Mouse (Mus musculus) heart, embryonic 15.5 days (tissue): Measurements from ENCODE around the gene Enpp7. TPM values are rescaled to one million over a fixed set of nuclear protein-coding genes. Genes with fewer than 3 reads are reported as not detected.
A peak's percentile ranks its signal among the peaks of the same experiment; 100 is the strongest.

Experiments
- ATAC-seq: fragments of 200-750 bp; cut with Nextera tagmentation; replicated peaks from 2 replicates; pipeline ENCODE4 v1.8.0; 2017; ENCODE audit warnings: low read depth, moderate TSS enrichment; ENCODE audit not compliant: insufficient number of reproducible peaks, insufficient read depth, low FRiP score
- H3K27ac ChIP-seq: fragments of 300-500 bp; sonication (generic); 2 replicates; pipeline ENCODE4 v1.5.1; 2015; ENCODE audit warnings: mild to moderate bottlenecking, inconsistent platforms
- H3K27me3 ChIP-seq: fragments of 300-500 bp; sonication (generic); 2 replicates; pipeline ENCODE4 v1.6.1; 2015; ENCODE audit warnings: inconsistent platforms
- H3K36me3 ChIP-seq: fragments of 300-500 bp; sonication (generic); 2 replicates; pipeline ENCODE4 v1.6.1; 2015; ENCODE audit warnings: mild to moderate bottlenecking, inconsistent platforms
- H3K4me1 ChIP-seq: fragments of 300-500 bp; sonication (generic); replicated peaks from 2 replicates; pipeline ENCODE4 v1.6.1; 2015; ENCODE audit warnings: inconsistent platforms
- H3K4me2 ChIP-seq: fragments of 300-500 bp; sonication (generic); 2 replicates; pipeline ENCODE4 v1.6.1; 2015; ENCODE audit warnings: inconsistent platforms, mild to moderate bottlenecking, moderate library complexity
- H3K4me3 ChIP-seq: fragments of 300-500 bp; sonication (generic); 2 replicates; pipeline ENCODE4 v1.5.1; 2015; ENCODE audit warnings: mild to moderate bottlenecking, inconsistent platforms
- H3K9ac ChIP-seq: fragments of 300-500 bp; sonication (generic); 2 replicates; pipeline ENCODE4 v1.6.1; 2015; ENCODE audit warnings: mild to moderate bottlenecking, inconsistent platforms
- H3K9me3 ChIP-seq: fragments of 300-500 bp; sonication (generic); replicated peaks from 2 replicates; pipeline ENCODE4 v1.6.1; 2016; ENCODE audit warnings: inconsistent platforms
- WGBS: fragments of 180-500 bp; shearing (Covaris S2); methylation state at CpG from one replicate; pipeline ENCODE4 v1.1.7; 2015; ENCODE audit warnings: mixed read lengths; 5-methylcytosine and 5-hydroxymethylcytosine counted together
- polyA plus RNA-seq: library from polyadenylated mRNA; unstranded; fragments of >200 nt; fragmentation: Nextera tagmentation; extraction: Ambion mirVana; gene quantifications from 2 replicates; pipeline ENCODE4 v1.2.1, GENCODE M21; 2015

Enpp7 gene
- polyA plus RNA-seq, 1 experiment from 2014 or later: not detected

DNA sequence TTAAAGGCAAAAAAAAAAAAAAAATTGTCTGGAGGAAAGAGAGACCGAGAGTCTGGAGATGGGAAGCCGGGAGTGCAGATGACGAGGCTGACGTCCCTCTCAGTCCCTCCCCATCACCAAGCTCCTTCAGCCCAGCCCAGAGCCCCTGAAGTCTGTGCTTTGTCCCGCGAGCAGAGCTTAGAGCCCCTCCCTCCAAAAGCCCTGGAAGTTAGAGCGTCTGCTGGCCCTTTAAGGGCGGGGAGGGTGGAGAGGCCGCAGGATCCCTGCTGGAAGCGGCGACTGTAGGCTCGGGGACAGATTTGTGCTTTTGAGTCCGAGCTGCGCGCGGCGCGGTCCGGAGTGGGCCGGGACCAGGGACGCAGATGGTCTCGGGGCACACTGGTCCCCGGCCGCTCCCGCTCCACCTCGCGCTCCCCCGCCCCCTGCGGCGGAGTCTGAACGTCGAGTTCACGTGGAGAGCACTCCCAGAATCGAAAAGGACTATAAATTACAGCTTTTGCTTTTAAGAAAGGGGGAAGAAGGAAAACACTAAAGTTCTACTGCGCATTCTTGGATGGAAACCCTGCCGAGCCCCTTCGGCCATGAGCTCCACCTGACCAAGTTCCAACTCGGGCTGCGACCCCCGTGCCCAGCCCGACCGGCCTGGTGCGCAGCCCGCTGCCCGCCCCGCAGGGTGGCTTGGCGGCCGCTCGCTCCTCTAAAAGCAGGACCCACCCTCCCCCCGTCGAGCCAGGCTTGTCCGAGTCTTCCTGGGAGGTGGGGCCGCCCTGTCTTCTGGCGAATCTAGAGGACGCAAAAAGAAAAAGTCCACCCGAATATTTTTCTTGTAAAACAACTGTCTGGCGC, 49.2 kb downstream of the Enpp7 start:
- peaks cover 69% of the 10 kb centered on the region for H3K27me3 ChIP-seq
- WGBS: 5% methylated on average over 57 of the region's 57 CpGs
- peak overlapping the region; percentile 62 for H3K4me3 ChIP-seq
- H3K4me2 ChIP-seq: peak overlapping the region; percentile 97
- peaks cover 8% of the 10 kb centered on the region for H3K36me3 ChIP-seq
- H3K9ac ChIP-seq: peak overlapping the region; percentile 65
- no peaks in the 10 kb centered on the region for H3K9me3 ChIP-seq
- H3K4me1 ChIP-seq: peaks cover 62% of the 10 kb centered on the region
- ATAC-seq: no peak
- no peak overlapping the region for H3K27ac ChIP-seq

DNA sequence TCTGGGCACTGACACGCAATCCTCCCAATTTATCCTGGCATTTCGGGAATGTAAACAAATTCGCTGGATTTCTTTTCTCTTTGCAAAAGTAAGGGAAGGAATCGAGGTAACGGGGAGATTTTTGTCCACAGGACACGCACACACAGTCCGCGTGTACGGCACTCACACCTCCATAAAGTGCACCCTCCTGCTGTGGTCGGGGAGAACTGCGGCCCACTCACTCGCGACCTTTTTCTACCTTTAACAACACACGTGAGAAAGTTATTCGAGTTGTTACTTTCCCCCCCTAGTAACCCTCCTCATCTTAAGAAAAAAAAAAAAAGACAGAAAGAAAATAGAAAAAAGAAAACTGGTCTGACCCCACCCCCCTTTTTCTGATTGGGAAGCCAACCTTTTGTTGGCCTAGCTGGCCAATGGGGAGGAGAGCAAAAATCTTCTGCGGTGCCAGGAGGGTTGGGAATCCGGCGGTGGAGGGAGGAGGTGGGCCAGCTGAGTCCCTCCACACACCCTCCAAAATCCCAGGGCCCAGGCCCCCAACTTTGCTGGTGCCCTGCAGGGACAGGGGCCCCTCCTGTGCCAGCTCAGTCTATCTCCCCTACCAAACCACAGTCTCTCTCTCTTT, 49.9 kb downstream of the Enpp7 start:
- WGBS: 39% methylated on average over 18 of the region's 18 CpGs
- Histone ChIP-seq H3K4me1 (peaks cover 69% of the 10 kb centered on the region), H3K27me3 (peaks cover 76% of the 10 kb centered on the region), H3K36me3 (peaks cover 8% of the 10 kb centered on the region), H3K4me3 (peak overlapping the region; percentile 62), H3K9ac (peak overlapping the region; percentile 65; the same call in 1 of the 2 replicates), H3K27ac (no peak overlapping the region), H3K4me2 (peak overlapping the region; percentile 97), H3K9me3 (no peaks in the 10 kb centered on the region)
- ATAC-seq: no peak

DNA sequence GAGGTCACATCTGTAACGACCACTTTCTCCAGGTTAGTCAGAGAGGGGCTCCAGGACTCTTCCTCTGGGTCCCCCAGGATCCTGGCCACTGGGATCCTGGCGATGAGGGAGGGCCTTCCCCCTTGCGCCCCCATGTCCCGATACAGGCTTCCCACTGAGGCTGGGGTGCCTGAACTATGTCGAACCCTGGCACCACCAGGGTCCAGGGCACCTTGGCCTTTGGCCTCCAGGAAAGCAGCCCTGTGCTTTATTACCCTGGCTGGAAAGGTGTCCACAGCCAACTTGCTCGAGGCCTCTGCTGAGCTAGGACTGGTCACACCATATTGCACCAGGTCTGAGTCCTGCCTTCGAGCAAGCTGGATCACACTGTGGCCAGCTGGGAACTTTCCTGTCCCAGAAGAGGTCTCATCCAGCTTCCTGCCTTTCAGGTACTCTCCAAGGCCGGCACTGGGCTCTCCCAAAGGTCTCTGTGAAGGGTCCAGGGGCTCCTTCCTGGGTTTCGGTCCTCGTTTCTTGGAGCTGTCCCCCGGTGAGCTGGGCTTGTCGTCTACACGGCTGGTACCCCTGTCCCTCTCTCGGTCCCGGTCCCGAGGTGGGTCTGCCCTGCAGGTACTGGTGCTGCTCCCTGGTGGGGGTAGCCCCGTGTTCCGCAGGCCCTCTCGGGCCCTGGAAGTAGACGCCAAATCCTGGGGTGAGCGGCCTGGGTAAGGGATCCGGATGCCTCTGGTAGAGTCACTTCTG, 50.9 kb downstream of the Enpp7 start:
- Histone ChIP-seq H3K27me3 (peaks cover 76% of the 10 kb centered on the region), H3K9me3 (no peaks in the 10 kb centered on the region), H3K4me1 (peaks cover 72% of the 10 kb centered on the region), H3K9ac (no peak overlapping the region), H3K27ac (no peak overlapping the region), H3K36me3 (peaks cover 8% of the 10 kb centered on the region), H3K4me3 (no peak overlapping the region), H3K4me2 (no peak overlapping the region)
- no peak for ATAC-seq
- 68% methylated on average over 22 of the region's 22 CpGs for WGBS

DNA sequence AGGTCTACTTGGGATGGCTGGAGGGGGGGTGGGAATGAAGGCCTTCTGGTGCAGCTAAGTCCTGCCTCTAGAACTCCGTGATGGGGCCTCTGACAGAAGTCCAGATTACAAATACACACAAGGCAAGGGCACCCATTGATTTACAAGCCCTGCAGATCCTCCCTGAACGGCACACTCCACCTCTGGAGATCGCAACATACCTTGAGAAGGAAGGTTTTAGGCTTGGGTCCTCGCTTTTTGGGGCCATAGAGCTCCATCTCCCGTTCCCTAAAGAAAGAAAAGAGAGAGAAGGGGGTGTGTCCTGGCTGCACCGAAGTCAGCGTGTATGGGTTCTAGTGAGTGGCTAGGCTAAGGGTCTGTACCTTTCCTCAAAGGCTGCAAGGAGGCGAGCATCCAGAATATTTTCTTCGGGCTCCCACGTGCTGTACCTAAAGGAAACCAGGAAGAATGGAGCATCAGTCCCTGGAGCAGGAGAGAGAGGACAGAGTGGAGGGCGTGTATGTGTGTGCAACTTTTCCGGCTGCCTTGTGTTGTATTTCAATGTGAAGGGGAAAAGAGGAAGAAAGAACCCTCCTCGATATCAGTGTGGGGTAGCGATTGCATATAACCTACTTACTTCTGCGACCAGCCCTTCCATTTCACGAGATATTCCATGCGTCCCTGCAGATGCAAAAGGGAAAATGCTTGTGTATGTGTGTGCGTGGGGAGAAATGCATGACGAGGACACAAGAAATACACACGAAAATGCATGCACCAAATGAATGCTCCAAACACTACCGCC, 51.9 kb downstream of the Enpp7 start:
- ATAC-seq: no peak
- no peak overlapping the region for H3K27ac ChIP-seq
- no peaks in the 10 kb centered on the region for H3K9me3 ChIP-seq
- H3K9ac ChIP-seq: peak overlapping the region; percentile 79
- H3K4me1 ChIP-seq: peaks cover 74% of the 10 kb centered on the region
- H3K4me2 ChIP-seq: peak overlapping the region; percentile 69
- H3K36me3 ChIP-seq: peaks cover 8% of the 10 kb centered on the region
- 17% methylated on average over 21 of the region's 21 CpGs for WGBS
- peak overlapping the region; percentile 74 for H3K4me3 ChIP-seq
- peaks cover 77% of the 10 kb centered on the region for H3K27me3 ChIP-seq

DNA sequence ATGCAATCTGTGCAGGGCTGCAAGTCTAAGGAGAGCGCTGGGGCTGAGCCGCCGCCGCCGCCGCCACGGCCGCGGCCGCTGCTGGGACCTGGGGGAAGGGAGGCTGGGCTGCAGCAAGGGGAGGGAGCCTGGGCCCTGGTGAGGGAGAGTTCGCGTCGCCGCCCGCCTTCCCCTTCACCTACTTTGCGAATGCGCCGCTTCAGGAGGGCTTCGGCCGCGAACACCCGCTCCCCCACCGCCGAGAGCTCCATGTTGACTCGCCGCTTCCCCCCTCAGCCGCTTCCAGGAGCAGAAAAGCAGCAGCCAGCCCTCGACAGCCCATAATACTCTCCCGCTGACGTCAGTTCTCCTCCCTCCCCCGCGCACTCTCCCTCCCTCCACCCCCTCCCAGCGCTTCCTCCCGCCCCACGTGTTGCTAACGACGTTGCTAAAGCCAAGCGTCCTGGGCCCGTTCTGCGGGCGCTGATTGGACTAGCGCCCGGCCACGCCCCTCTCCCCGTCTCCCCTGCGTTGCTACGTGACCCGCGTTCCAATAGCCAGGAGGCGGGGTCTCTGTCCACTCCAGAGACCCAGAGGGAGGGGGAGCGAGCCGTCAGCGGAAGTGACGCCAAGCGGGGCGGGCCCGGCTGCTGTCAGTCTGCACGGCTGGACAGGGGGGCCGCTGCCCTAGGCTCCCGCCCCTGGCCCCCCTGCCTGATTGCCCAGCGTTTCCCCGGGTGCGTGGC, 52.8 kb downstream of the Enpp7 start, which contains the start of gene Cbx8:
TSS of gene Cbx8 (minus strand) at position 370 of the 725 bp plus-strand sequence.
- H3K4me3 ChIP-seq: peak within 1 kb of the TSS; percentile 74
- H3K27ac ChIP-seq: peak within 1 kb of the TSS; percentile 90
- peaks cover 8% of the 10 kb centered on the region for H3K36me3 ChIP-seq
- peaks cover 70% of the 10 kb centered on the region for H3K4me1 ChIP-seq
- H3K9ac ChIP-seq: peak within 1 kb of the TSS; percentile 79
- WGBS: under 1% methylated on average over 51 of the region's 63 CpGs
- peaks cover 77% of the 10 kb centered on the region for H3K27me3 ChIP-seq
- H3K9me3 ChIP-seq: no peaks in the 10 kb centered on the region
- peak; percentile 95 for ATAC-seq
- peak within 1 kb of the TSS; percentile 99 for H3K4me2 ChIP-seq

DNA sequence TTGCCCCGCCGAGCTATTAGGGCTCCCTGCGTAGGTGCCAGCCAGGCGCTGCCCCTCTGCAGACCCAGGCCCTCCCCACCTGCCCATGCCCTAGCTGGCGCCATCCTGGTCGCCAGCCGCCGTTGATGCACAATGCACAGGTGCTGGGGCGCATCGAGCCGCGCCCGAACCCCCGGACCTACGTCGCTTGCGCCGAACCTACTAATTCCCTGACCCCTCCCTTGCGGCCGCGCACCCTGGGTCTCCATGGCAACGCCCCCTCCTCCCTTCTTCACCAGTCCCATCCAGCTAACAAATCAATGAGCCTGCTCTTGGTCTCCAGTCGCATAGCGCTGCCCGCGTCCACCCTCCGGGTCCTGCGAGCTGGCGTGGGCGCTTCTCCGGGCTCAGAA, 53.3 kb downstream of the Enpp7 start:
- H3K4me2 ChIP-seq: peak overlapping the region; percentile 99
- peak overlapping the region; percentile 71 for H3K9ac ChIP-seq
- peaks cover 69% of the 10 kb centered on the region for H3K4me1 ChIP-seq
- peaks cover 77% of the 10 kb centered on the region for H3K27me3 ChIP-seq
- no peak; the same call in 1 of the 2 replicates for ATAC-seq
- H3K9me3 ChIP-seq: no peaks in the 10 kb centered on the region
- H3K36me3 ChIP-seq: peaks cover 8% of the 10 kb centered on the region
- WGBS: under 1% methylated on average over 31 of the region's 31 CpGs
- no peak overlapping the region for H3K27ac ChIP-seq
- H3K4me3 ChIP-seq: peak overlapping the region; percentile 74

DNA sequence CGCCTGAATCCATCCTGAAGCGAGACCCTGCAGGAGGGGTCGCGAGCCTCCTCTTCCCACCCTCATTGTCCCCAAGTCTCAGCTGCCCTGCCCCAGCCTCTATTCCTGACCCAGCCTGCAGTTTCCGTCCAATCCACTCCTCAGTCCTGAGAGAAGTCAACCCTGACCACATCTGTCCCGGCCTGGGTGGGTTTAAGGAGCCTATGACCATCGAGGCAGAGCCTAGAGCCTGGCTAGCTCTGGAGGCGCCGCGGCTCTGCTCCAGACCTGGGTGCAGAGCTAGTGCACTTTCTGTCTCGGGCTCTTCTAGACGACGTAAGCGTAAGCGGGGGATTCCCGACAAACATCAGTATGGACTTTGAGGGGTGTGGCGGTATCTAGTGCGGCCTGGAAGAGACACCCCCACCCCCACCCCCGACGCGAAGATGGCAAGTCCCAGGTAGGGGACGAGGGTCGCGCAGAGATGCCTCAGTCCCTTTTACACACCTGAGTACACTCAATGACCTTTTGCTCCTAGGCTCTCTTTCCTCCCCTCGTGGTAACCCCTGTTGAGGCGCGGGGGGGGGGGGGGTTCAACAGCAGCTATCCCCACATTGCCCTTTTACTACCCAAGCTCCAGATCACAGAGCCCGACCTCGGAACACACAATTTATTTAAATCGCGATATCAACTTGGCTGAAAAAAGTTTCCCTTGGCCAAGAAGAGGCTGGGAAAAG, 53.9 kb downstream of the Enpp7 start:
- H3K4me1 ChIP-seq: peaks cover 73% of the 10 kb centered on the region
- ATAC-seq: no peak

More for the DNA sequence above, 53.9 kb downstream of the Enpp7 start:
- peak overlapping the region; percentile 74 for H3K4me3 ChIP-seq
- peaks cover 77% of the 10 kb centered on the region for H3K27me3 ChIP-seq
- H3K4me2 ChIP-seq: peak overlapping the region; percentile 99
- H3K9ac ChIP-seq: peak overlapping the region; percentile 71
- 2% methylated on average over 31 of the region's 31 CpGs for WGBS
- no peaks in the 10 kb centered on the region for H3K9me3 ChIP-seq
- peaks cover 8% of the 10 kb centered on the region for H3K36me3 ChIP-seq
- H3K27ac ChIP-seq: no peak overlapping the region

Other genes starting within 250 kb of the Enpp7 start
- 0.06 and 0.27 TPM in 2 replicates for gene Rbfox3, start 76.6 kb upstream of the Enpp7 start, polyA plus RNA-seq
- gene Cbx2, start 34.8 kb downstream of the Enpp7 start, polyA plus RNA-seq: 11.6 and 18.0 TPM in 2 replicates
- 7.5 and 9.5 TPM in 2 replicates for gene Cbx8, start 52.8 kb downstream of the Enpp7 start, polyA plus RNA-seq
- 9.3 and 11.6 TPM in 2 replicates for gene Cbx4, start 98.0 kb downstream of the Enpp7 start, polyA plus RNA-seq
- gene Tbc1d16, start 240.3 kb downstream of the Enpp7 start, polyA plus RNA-seq: 16.1 and 19.7 TPM in 2 replicates
- gene Ccdc40, start 240.4 kb downstream of the Enpp7 start, polyA plus RNA-seq: 1.3 and 2.5 TPM in 2 replicates